Mouse (Mus musculus): ENCODE data around the gene Slc25a24.

GRCm38 (mm10) chr3:109174394-109174793 is 51.4 kb downstream of the Slc25a24 start:
- TF ChIP-seq POLR2A (IDR thresholded peaks at IDR 0.05; ENCODE audit: borderline replicate concordance, control insufficient read depth, low read depth, low read length) = no peak
- TF ChIP-seq CTCF (IDR thresholded peaks at IDR 0.05; ENCODE audit: control insufficient read depth, insufficient read depth, low read length) = no peak
